Mouse (Mus musculus) large intestine, adult 2 months (tissue): Measurements from ENCODE around the gene Boll. TPM values are rescaled to one million over a fixed set of nuclear protein-coding genes. Genes with fewer than 3 reads are reported as not detected.
"Not testable (repeated sequence)": the region's sequence is repeated elsewhere in the genome, so short reads cannot be mapped to it uniquely, and the experiment has no call there.

Experiments used
- DNase-seq: peaks from one replicate; pipeline ENCODE4 v3.0.0-alpha.2; 2012; ENCODE audit warnings: low read depth, low spot score
- WGBS: fragments of 180-500 bp; shearing (Covaris S2); methylation state at CpG from one replicate; pipeline ENCODE4 v1.1.7; 2018; 5-methylcytosine and 5-hydroxymethylcytosine counted together
- polyA plus RNA-seq: library from polyadenylated mRNA; depleted of rRNA; stranded (reverse); fragments of >200 nt; gene quantifications from 2 replicates; pipeline ENCODE4 v1.2.3, GENCODE M21; 2012; rRNA removed

Gene Boll
- 0.25 TPM in 1 of 2 replicates, not detected in the other for polyA plus RNA-seq

DNA sequence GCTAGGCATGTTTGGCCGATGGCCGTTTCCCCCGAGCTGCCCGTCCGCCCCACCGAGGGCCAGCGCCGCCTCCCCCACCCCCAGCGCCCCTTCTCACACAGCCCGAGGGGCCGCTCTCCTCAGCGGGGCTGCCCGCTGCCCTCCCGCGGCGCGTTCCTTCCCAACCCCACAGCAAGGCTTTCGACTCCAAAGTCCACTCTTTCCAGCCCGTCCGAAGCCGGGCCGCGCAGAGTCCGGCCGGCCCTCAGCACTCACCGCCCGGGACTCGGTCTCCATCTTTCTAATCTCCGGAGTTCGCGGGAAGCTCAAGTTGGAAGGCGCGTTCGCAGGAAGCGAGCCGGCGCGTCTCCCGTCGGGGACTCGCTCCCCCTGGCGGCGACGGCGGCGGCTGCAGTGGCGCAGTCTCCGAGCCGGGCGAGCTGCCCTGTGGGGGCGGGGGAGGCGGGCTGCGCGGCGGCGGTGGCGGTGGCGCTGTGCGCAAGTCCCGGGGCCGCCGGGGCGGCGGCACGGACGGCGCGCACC is at the start of gene Boll:
TSS of gene Boll (minus strand) at position 426 of the 522 bp plus-strand sequence.
- WGBS, result 17% methylated on average over 68 of the region's 68 CpGs
- DNase-seq, result no peak

DNA sequence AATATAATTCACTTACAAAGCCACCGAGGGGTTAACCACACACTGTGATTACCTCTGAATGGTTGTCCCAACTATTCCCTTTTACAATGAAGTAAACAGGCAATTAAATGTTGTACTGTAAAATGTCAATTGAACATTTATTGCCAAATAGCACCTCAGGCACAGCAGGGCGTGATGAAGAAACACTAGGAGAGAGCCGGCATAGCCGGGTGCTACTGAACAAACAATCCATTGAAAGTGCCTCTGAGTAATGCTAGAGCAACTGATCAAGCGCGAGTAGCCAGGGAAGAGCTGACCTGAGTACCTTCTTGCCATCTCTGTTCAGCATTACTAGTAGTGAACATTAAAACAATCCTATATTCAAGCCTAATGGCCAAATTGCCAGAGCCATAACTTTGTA is 49.3 kb upstream of the Boll start:
- peak; percentile 16 for DNase-seq
- 25% methylated on average over 6 of the region's 6 CpGs for WGBS

- WGBS, result 85% methylated on average over 2 of the region's 2 CpGs
- no peak for DNase-seq
Measured at GRCm38 (mm10) chr1:55411079-55411478, 47.8 kb upstream of the Boll start.

DNA sequence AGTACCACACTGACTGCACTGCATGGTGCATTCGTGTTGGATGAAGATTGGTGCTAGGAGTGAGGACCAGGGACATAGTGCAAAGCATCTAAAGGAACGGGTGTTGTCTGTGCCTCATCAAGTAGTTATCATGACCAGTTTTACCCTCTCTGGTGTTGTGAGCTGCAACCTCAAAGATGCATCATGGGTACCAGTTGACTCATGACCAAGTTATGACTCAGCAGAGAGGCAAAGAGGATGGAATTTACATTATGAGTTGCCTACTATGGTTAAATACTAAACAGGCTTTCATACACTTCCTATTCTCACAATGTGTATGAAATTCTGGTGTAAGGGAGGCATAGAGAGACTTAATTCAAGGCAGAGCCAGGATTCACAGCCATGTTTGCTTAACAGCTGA is 47.4 kb upstream of the Boll start:
- no peak for DNase-seq
- WGBS, result 93% methylated on average over 2 of the region's 2 CpGs

DNA sequence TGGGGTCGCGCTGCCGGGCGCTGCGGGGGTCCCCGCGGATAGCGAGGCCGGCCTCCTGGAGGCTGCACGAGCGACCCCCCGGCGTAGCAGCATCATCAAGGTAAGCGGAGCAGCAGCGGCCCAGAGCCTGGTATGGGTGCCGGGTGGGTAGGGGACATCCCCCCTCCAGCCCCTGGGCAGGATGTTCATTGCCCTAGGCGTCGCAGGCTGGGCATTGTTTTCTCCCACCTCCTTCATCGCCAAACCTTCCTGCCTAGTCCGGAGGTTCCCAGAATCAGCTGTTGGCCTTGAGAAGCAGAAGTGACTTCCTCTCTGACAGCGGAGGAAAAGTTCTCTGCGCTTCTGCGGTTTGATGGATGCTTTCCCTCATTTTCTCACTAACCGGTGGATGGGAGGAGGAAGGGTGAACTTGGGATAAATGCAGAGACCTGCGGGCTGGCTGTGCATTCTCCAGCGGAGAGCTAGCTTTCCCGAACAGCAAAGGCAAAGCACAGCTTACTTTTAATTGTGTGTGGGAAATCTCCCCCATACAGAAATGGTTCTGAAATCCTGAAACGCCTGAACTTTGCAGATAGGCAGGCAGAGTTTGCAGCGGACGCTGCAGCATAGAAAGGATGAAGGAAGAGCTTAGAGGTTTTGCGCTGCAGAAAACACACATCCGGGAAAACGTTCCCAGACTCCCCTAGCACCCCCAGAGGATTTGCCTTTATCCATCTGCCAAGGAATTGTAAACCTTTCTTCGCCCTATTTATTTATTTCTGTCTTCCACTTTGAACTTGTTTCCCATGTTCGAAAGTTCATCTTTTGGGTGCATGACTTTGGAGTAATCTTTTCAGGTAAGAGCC is 43.5 kb upstream of the Boll start:
- DNase-seq, result no peak
- 6% methylated on average over 35 of the region's 35 CpGs for WGBS

GRCm38 (mm10) chr1:55406023-55406413 is 42.7 kb upstream of the Boll start:
- WGBS, result under 1% methylated on average over 42 of the region's 42 CpGs
- DNase-seq, result no peak

- peak; percentile 53 for DNase-seq
- 2% methylated on average over 51 of the region's 51 CpGs for WGBS
Measured at GRCm38 (mm10) chr1:55405272-55406022, 42.2 kb upstream of the Boll start, which contains the start of gene Plcl1. Plcl1 (plus strand) TSS chr1:55405921.

DNA sequence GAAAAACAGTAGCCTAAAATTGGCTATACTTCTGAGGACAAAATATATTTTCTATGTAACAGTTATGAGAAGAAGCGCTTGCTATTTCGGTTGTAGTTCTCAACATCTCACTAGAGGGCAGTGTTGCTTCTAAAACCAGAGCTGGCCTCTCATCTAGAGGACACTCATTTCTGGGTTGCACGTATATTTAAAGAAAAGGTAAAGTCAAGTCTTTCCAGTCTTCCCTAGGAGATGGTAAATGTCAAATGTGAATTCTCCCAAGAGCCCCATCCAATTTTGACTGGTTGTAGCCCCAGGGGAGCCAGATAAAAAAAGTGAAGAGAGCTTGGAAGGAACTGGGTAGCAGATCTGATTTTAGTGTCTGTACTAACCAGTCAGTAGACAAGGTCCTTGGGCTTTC is 41.2 kb upstream of the Boll start:
- DNase-seq, result peak; percentile 55
- WGBS, result 2% methylated on average over 3 of the region's 3 CpGs

DNA sequence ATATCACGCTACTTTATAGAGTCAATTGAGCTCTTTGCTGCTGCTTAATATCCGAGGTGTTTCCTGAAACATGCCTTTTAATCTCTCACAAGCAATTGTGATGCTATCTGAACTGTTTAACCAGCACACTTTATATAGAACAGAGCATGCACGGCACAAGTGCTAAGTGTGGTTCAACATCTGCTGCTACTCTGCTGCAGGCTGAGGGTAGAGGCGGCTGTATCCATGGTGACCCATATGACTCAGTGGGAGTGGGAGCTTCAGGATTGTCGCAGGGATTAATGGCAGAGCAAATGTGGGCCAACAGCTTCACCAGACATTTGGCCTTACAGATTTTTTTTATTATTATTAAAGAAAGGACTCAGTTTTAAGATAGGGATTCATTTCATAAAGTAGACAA is 36.6 kb upstream of the Boll start:
- no peak for DNase-seq
- WGBS, result 44% methylated on average over 5 of the region's 5 CpGs

GRCm38 (mm10) chr1:55383114-55383773 is 20.0 kb upstream of the Boll start:
- 19% methylated on average over 9 of the region's 9 CpGs for WGBS
- DNase-seq, result peak; percentile 32

- DNase-seq, result no peak
- WGBS, result 78% methylated on average over 2 of the region's 2 CpGs
Measured at GRCm38 (mm10) chr1:55380527-55380926, 17.3 kb upstream of the Boll start.

- DNase-seq, result no peak
- 83% methylated on average over 3 of the region's 3 CpGs for WGBS
Measured at GRCm38 (mm10) chr1:55372626-55373025, 9.4 kb upstream of the Boll start.

GRCm38 (mm10) chr1:55363586-55363985 is 317 bp upstream of the Boll start:
- WGBS, result 3% methylated on average over 27 of the region's 27 CpGs
- no peak for DNase-seq

- DNase-seq, result no peak
- WGBS, result 60% methylated on average over 49 of the region's 49 CpGs
Measured at GRCm38 (mm10) chr1:55362634-55363033, 635 bp downstream of the Boll start.

GRCm38 (mm10) chr1:55351914-55352313 is 11.4 kb downstream of the Boll start:
- not testable (repeated sequence) for DNase-seq

GRCm38 (mm10) chr1:55325496-55325895 is 37.8 kb downstream of the Boll start:
- 75% methylated on average over 5 of the region's 5 CpGs for WGBS
- not testable (repeated sequence) for DNase-seq

More at GRCm38 (mm10) chr1:55351914-55352313, 11.4 kb downstream of the Boll start:
- WGBS, result 68% methylated on average over 2 of the region's 2 CpGs

DNA sequence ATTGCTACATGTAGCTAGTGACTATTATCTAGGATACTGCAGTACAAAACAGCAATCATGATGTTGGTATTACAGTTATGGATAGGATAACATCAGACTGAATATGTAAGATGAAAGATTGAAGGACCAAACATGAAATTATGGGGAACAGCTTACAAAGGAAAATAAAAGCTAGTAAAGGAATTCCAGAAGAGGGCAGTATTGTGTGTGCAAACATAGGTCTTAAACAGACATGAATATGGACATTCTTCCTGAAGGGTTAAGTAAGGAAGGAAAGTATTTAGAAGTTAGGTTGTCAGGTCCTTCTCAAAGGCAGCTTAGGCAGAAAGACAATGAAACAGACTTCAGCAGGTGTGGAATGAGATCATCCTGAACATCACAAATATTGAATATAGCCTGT is 62.2 kb downstream of the Boll start:
- no peak for DNase-seq

- DNase-seq, result no peak
- 76% methylated on average over 9 of the region's 9 CpGs for WGBS
Measured at GRCm38 (mm10) chr1:55279081-55279480, 84.2 kb downstream of the Boll start.

GRCm38 (mm10) chr1:55265447-55265846 is 97.8 kb downstream of the Boll start:
- 43% methylated on average over 2 of the region's 2 CpGs for WGBS
- DNase-seq, result no peak

- 43% methylated on average over 2 of the region's 2 CpGs for WGBS
- no peak for DNase-seq
Measured at GRCm38 (mm10) chr1:55264385-55264784, 98.9 kb downstream of the Boll start.
